Mouse (Mus musculus): ENCODE data around the gene Prkcz.

DNA sequence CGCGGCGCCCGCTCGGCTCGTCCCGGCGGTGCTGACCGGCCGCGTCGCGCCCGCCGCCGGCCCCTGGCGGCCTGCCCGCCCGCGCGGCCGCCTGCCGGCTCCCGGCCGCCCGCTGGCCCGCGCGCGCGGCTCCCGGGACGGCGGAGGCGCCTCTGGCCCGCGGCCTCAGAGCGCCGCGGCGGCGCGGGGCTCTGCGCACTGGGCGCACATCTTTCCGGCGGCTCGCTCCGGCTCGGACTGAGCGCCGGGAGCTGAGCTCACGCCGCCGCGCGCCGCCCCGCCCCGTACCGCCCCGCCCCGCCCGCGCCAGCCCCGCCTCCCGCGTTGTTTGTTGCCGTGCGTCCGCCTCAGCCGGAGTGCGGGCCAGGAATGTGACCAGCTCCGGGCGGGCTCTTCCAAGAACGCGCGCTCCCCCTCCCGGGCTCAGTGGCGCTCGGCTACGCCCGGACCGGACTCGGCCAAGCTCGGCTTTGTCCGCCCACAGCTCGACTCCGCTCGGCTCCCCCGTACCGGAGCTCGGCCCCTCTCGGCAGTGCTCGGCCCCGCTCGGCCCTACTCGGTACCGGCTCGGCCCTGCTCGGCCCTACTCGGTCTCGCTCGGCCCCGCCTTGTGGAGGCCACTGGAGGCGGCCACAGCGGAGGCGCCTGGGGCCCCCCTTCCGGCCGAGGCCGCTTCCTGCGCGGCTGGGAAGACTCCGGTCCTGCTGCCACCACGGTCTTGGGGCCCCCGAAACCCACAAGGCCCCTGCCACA, 138.1 kb downstream of the Prkcz start:
- TF ChIP-seq CTCF (IDR thresholded peaks at IDR 0.05; ENCODE audit: extremely low read depth, insufficient read length, insufficient replicate concordance, low read depth, low read length) (no peak), POLR2A (IDR thresholded peaks at IDR 0.05; ENCODE audit: low read depth, low read length) (peak; percentile 81)
